Mouse (Mus musculus): ENCODE measurements at regions not wholly inside any gene's neighbourhood (a gene's known extent, or its start where the extent isn't known, plus 50 kb on each side); places are given as distances from the start of the nearest gene placed in this dataset.

GRCm38 (mm10) chr6:117563704-117564103 lies 277.3 kb upstream of the Zfp637 start:
- DNase-seq (ENCODE audit: low spot score in 2 of 2), result no peak

DNA sequence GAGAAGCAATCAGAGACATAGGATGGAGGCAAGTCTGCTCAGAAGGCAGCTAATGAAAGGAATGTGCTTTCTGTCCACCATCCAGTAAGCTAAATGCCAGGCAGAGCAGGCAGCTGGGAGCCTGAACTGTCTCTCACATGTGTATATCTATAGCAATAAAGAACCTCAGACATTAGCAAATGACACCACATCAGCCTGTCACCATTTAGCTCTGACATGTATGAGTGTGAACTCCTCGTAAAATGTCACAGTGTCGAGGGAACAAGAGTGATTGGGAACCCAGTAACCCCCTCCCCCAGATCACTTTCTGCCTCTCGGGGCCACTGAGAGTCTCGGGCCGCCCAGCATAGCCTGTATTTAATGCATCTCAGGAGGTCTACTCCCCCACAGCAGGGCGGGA lies 274.2 kb upstream of the Zfp637 start:
- DNase-seq (ENCODE audit: low spot score in 2 of 2), result no peak

DNA sequence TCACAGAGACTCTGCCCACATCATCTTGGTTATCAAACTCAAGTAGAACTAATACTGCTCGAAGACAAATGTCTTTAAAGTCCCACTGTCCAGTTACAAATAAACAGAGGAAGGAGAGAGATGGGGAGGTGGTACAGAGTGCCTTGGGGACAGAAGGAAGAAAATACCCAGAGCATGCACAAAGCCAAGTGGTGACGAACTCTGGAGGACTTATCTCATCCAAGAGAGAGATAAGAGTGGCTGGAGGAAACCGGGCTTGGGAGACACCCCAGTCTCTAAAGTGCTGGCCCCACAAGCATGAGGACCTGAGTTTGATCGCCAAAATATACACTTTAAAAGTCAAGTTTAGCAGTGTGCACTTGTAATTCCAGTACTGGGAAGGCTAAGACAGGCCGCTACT lies 273.3 kb upstream of the Zfp637 start:
- no peak for DNase-seq (ENCODE audit: low spot score in 2 of 2)

DNA sequence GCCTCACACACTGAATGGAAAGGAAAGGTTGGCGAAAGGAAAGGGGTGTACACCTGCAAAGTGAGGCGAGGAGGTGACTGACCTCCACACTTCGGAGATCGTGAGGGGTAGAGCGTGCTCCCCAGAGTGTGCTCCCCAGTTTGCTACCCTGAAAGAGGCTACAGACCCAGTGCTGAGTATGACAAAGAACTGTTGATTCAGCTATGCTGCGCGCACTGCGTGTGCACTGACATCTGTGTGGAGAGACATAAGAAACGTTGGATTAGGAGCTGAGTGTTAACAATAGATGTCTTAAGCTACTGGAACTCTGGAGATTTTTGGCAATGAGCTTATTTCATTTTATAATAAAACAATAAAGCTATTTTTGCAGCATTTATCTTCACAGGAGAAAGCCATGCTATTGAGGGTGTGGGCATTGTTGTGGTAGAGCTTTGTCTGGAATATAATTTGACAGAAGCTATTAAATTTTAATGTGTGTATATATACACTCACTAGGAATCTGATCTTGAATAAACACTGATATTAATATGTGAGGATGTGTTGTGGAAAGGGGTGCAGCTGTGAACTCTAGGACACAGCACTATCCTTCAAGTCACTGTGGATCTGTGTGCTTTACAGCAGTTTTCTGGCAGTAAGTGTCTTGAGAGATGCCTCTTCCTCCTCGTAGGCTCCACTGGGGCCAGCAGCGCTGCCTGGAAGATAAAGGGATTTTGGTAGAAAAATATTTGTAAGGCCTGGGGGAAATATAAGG lies 271.2 kb upstream of the Zfp637 start:
- no peak for DNase-seq (ENCODE audit: low spot score in 2 of 2)

GRCm38 (mm10) chr6:117570346-117570745 lies 270.6 kb upstream of the Zfp637 start:
- no peak for DNase-seq (ENCODE audit: low spot score in 2 of 2)

- DNase-seq (ENCODE audit: low spot score in 2 of 2), result no peak
Measured at GRCm38 (mm10) chr6:117570791-117571190, 270.2 kb upstream of the Zfp637 start.

DNA sequence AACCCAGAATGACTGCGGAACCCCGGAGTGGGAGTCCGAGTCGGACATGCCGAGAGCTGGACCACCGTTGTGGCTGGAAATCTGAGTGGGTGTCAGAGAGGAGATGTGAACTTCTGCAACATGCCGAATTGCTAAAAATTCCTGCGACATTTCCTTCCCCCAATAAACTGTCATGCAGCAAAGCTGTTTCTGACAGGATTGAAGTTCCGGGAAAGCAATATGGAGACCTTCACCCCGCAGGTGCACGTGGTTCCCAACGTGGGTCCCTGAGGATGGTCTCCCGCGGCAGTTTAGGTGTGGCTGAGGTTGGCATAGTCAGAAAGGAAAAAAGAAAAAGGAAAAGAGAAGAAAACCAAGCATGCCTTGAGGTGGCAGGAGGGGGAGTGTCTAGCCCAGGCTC lies 269.0 kb upstream of the Zfp637 start:
- no peak for DNase-seq (ENCODE audit: low spot score in 2 of 2)

GRCm38 (mm10) chr6:117573371-117573770 lies 267.6 kb upstream of the Zfp637 start:
- no peak for DNase-seq (ENCODE audit: low spot score in 2 of 2)

- no peak for DNase-seq (ENCODE audit: low spot score in 2 of 2)
Measured at GRCm38 (mm10) chr6:117574146-117574545, 266.8 kb upstream of the Zfp637 start.

- DNase-seq (ENCODE audit: low spot score in 2 of 2), result no peak
Measured at GRCm38 (mm10) chr6:117575057-117575456, 265.9 kb upstream of the Zfp637 start.

- DNase-seq (ENCODE audit: low spot score in 2 of 2), result peak in 1 of 2 experiments; percentile 0
Measured at GRCm38 (mm10) chr6:117576021-117576420, 265.0 kb upstream of the Zfp637 start.

- no peak for DNase-seq (ENCODE audit: low spot score in 2 of 2)
Measured at GRCm38 (mm10) chr6:117577539-117578521, 263.1 kb upstream of the Zfp637 start.

GRCm38 (mm10) chr6:117580951-117581350 lies 260.0 kb upstream of the Zfp637 start:
- DNase-seq (ENCODE audit: low spot score in 2 of 2), result no peak

DNA sequence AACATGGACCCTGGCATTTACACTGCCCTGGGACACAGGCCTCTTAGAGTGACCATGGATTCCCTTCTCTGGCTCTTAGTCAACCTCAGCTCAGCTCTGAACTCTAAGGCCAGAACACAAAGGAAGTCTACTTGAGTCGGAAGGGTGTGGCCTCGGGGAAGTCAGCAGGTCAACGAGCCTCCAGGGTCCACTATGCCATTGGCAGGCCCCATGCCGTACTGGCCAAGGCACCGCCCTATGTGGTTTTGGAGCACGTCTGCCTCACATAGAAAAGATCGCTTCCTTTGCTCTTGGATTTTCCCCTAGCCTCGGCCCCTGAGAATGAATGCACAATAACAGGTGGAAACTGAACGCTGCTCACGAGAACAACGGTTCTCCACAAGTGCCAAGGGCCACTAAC lies 257.9 kb upstream of the Zfp637 start:
- peak in 1 of 2 experiments; percentile 0 for DNase-seq (ENCODE audit: low spot score in 2 of 2)

DNA sequence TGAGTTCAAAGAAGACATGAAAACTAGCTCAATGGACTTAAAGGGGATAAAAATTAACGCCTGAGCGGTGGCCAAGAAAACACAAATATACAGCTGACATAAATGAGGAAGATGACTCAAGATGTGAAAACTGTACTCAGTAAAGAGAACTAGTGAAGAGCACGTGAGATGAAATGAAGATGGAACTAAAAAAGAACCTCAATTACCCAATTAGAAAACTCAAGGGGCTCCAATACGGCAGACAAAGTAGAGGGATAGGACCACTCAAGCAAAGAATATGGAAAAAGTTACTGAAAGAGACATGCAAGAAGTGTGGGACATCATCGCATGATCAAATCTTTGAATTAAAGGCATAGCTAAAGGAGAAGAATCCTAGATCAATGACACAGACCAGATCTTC lies 256.4 kb upstream of the Zfp637 start:
- peak in 1 of 2 experiments; percentile 0 for DNase-seq (ENCODE audit: low spot score in 2 of 2)

- DNase-seq (ENCODE audit: low spot score in 2 of 2), result no peak
Measured at GRCm38 (mm10) chr6:117596166-117596840, 244.7 kb upstream of the Zfp637 start.

- DNase-seq (ENCODE audit: low spot score in 2 of 2), result no peak
Measured at GRCm38 (mm10) chr6:117604834-117605233, 236.1 kb upstream of the Zfp637 start.

DNA sequence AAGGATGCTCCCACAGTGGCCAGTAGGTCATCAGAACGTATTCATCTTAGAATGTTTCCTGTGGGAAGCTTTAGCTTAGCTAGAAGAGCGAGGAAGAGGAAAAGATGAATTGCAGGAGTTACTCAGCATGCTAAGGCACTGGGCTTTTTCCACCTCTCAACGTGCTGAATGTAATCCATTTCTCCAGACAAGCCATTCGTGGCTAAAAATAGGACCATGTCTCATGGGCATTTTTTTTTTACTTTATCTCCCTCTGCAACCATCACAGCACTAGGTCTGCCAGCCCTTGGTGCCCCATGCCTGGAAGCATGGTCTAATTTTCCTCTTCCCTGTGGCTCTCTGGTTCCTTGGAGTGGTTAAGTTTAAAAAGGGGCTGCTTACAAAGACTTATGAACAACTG lies 235.3 kb upstream of the Zfp637 start:
- DNase-seq (ENCODE audit: low spot score in 2 of 2), result no peak

DNA sequence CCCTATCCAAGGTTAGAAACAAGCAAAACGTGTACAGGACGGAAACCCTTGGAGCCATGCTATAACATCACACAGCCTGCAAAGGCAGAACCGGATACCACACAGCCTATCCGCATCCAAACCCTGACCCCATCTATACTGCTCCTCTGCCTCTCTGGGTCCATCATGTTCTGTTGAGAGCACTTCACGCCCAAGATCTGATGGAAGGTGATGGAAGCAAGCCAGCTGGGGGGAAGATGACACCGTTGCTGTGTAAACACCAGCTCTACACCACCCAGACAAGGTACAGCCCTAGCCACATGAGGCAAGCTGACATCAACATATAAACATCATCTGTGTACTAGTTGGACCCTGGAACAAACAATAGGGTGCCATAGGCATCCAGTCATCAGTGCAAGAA lies 234.8 kb upstream of the Zfp637 start:
- no peak for DNase-seq (ENCODE audit: low spot score in 2 of 2)

- no peak for DNase-seq (ENCODE audit: low spot score in 2 of 2)
Measured at GRCm38 (mm10) chr6:117607023-117607422, 234.0 kb upstream of the Zfp637 start.
